Mouse (Mus musculus) small intestine, adult 2 months (tissue): Measurements from ENCODE around the gene Cdkn2b.

Source experiments
- CTCF ChIP-seq: fragments of 200-500 bp; IDR thresholded peaks from 2 replicates; pipeline ENCODE4 v1.5.1; 2012; ENCODE audit warnings: low read depth, mild to moderate bottlenecking, control low read depth, inconsistent platforms, low read length, moderate library complexity, mixed read lengths; ENCODE audit not compliant: insufficient replicate concordance, insufficient read length; ENCODE audit errors: extremely low read depth
- POLR2A ChIP-seq: fragments of 200-500 bp; IDR thresholded peaks from 2 replicates; pipeline ENCODE4 v1.6.1; 2012; ENCODE audit warnings: low read depth, mild to moderate bottlenecking, control low read depth, inconsistent platforms, low read length, moderate library complexity

DNA sequence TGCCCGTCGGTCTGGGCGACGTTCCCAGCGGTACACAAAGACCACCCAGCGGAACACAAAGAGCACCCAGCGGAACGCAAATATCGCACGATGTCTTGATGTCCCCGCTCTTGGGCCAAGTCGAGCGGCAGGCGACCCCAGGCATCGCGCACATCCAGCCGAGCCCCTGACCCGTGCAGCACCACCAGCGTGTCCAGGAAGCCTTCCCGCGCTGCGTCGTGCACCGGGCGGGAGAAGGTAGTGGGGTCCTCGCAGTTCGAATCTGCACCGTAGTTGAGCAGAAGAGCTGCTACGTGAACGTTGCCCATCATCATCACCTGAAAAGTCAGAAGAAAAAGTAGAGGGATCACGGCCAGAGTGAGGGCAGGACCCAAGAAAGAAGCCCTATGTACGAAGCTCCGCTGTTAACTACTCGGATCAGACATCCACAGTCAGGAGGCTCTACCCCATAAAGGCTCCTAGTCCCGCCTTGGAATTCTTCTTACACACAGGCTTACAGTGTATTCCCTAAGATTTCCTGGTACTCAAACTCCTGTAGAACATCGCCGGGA lies 34.1 kb downstream of the Cdkn2b start:
- TF ChIP-seq CTCF (no peak), POLR2A (no peak)
